Mouse (Mus musculus) MEL (cell line): ENCODE measurements around the gene Bbs7. TPM values are rescaled to one million over a fixed set of nuclear protein-coding genes. Genes with fewer than 3 reads are reported as not detected.

ENCODE experiments used
- DNase-seq: peaks from one replicate; pipeline ENCODE4 v3.0.0; 2011; ENCODE audit warnings: low read depth, low spot score
- H3K27ac ChIP-seq: 2 replicates; pipeline ENCODE4 v1.5.1; 2012; ENCODE audit warnings: low read depth, mild to moderate bottlenecking, control low read depth, low read length, moderate library complexity; ENCODE audit not compliant: control insufficient read depth
- H3K27me3 ChIP-seq, 2 experiments: fragments of 150-350 bp in 1 of 2; sonication (generic) in 1 of 2; 2 replicates each; pipeline ENCODE4 v1.6.1; 2012; ENCODE audit warnings: low read length in 2 of 2, mild to moderate bottlenecking in 2 of 2, improper control_type of control experiment in 1 of 2, moderate library complexity in 1 of 2; ENCODE audit not compliant: insufficient read depth in 2 of 2, control insufficient read depth in 1 of 2
- H3K36me3 ChIP-seq, 2 experiments: 2 replicates each; pipeline ENCODE4 v1.6.1; 2012 to 2014; ENCODE audit warnings: low read length in 2 of 2, improper control_type of control experiment in 1 of 2, inconsistent platforms in 1 of 2, mild to moderate bottlenecking in 1 of 2; ENCODE audit not compliant: insufficient read depth in 2 of 2, control insufficient read depth in 1 of 2
- H3K4me1 ChIP-seq, 2 experiments: fragments of 150-350 bp in 1 of 2; sonication (generic) in 1 of 2; 2 replicates each; pipeline ENCODE4 v1.6.1; 2012; ENCODE audit warnings: low read length in 2 of 2, improper control_type of control experiment in 1 of 2, mild to moderate bottlenecking in 1 of 2; ENCODE audit not compliant: insufficient read depth in 2 of 2, control insufficient read depth in 1 of 2
- H3K4me3 ChIP-seq, 2 experiments: fragments of 150-350 bp in 1 of 2; sonication (generic) in 1 of 2; 2 replicates each; pipeline ENCODE4 v1.5.1; 2012; ENCODE audit warnings: low read depth in 2 of 2, low read length in 2 of 2, mild to moderate bottlenecking in 2 of 2, moderate library complexity in 2 of 2, control low read depth in 1 of 2, improper control_type of control experiment in 1 of 2; ENCODE audit not compliant: control insufficient read depth in 1 of 2, insufficient read depth in 1 of 2
- H3K79me2 ChIP-seq: 2 replicates; pipeline ENCODE4 v1.6.1; 2012; ENCODE audit warnings: mild to moderate bottlenecking, low read length, moderate library complexity; ENCODE audit not compliant: control insufficient read depth, poor library complexity, insufficient read depth
- H3K9ac ChIP-seq: 2 replicates; pipeline ENCODE4 v1.6.1; 2012; ENCODE audit warnings: low read depth, mild to moderate bottlenecking, control low read depth, low read length, moderate library complexity; ENCODE audit not compliant: control insufficient read depth, poor library complexity, severe bottlenecking
- H3K9me3 ChIP-seq: fragments of 150-350 bp; sonication (generic); replicated peaks from 2 replicates; pipeline ENCODE4 v1.6.1; 2012; ENCODE audit warnings: mild to moderate bottlenecking, low read length, improper control_type of control experiment, moderate library complexity; ENCODE audit not compliant: insufficient read depth
- CHD1 ChIP-seq: IDR thresholded peaks from 2 replicates; pipeline ENCODE4 v1.6.1; 2012; ENCODE audit warnings: low read depth, mild to moderate bottlenecking, inconsistent platforms, low read length, improper control_type of control experiment
- E2F4 ChIP-seq: IDR thresholded peaks from 2 replicates; pipeline ENCODE4 v1.6.1; 2011; ENCODE audit warnings: low read depth, low read length, improper control_type of control experiment, borderline replicate concordance
- ELF1 ChIP-seq: IDR thresholded peaks from 2 replicates; pipeline ENCODE4 v1.6.1; 2014; ENCODE audit warnings: low read depth, mild to moderate bottlenecking, inconsistent platforms, low read length, improper control_type of control experiment, moderate library complexity
- ETS1 ChIP-seq: IDR thresholded peaks from 2 replicates; pipeline ENCODE4 v1.6.1; 2012; ENCODE audit warnings: low read depth, mild to moderate bottlenecking, inconsistent platforms, low read length, improper control_type of control experiment, moderate library complexity
- HCFC1 ChIP-seq: IDR thresholded peaks from 2 replicates; pipeline ENCODE4 v1.6.1; 2012; ENCODE audit warnings: low read depth, mild to moderate bottlenecking, inconsistent platforms, low read length, improper control_type of control experiment, moderate library complexity
- JUND ChIP-seq: IDR thresholded peaks from 2 replicates; pipeline ENCODE4 v1.6.1; 2011; ENCODE audit warnings: low read depth, mild to moderate bottlenecking, improper control_type of control experiment, low read length
- MAX ChIP-seq: IDR thresholded peaks from 2 replicates; pipeline ENCODE4 v1.6.1; 2011; ENCODE audit warnings: low read length, improper control_type of control experiment
- MEF2A ChIP-seq: IDR thresholded peaks from 2 replicates; pipeline ENCODE4 v1.6.1; 2014; ENCODE audit warnings: low read depth, mild to moderate bottlenecking, inconsistent platforms, low read length, improper control_type of control experiment; ENCODE audit not compliant: poor library complexity, insufficient replicate concordance, severe bottlenecking; ENCODE audit errors: extremely low read depth
- MXI1 ChIP-seq: IDR thresholded peaks from 2 replicates; pipeline ENCODE4 v1.6.1; 2011; ENCODE audit warnings: mild to moderate bottlenecking, low read depth, low read length, improper control_type of control experiment
- MYC ChIP-seq: IDR thresholded peaks from 2 replicates; pipeline ENCODE4 v1.6.1; 2011; ENCODE audit warnings: low read depth, mild to moderate bottlenecking, low read length, improper control_type of control experiment, moderate library complexity
- NRF1 ChIP-seq: IDR thresholded peaks from 2 replicates; pipeline ENCODE4 v1.6.1; 2014; ENCODE audit warnings: low read depth, mild to moderate bottlenecking, inconsistent platforms, low read length, improper control_type of control experiment, moderate library complexity; ENCODE audit not compliant: poor library complexity, insufficient read depth, severe bottlenecking
- POLR2AphosphoS2 ChIP-seq: IDR thresholded peaks from 2 replicates; pipeline ENCODE4 v1.6.1; 2011; ENCODE audit warnings: low read length, improper control_type of control experiment
- POLR2AphosphoS5 ChIP-seq: IDR thresholded peaks from 2 replicates; pipeline ENCODE4 v1.6.1; 2012; ENCODE audit warnings: low read depth, borderline replicate concordance, mild to moderate bottlenecking, inconsistent platforms, low read length, moderate library complexity, mixed read lengths
- SIN3A ChIP-seq: IDR thresholded peaks from 2 replicates; pipeline ENCODE4 v1.6.1; 2012; ENCODE audit warnings: low read length, improper control_type of control experiment, inconsistent platforms
- SMC3 ChIP-seq: IDR thresholded peaks from 2 replicates; pipeline ENCODE4 v1.6.1; 2011; ENCODE audit warnings: low read depth, low read length, improper control_type of control experiment
- TBP ChIP-seq: IDR thresholded peaks from 2 replicates; pipeline ENCODE4 v1.8.0; 2011; ENCODE audit warnings: low read depth, low read length, improper control_type of control experiment
- UBTF ChIP-seq: IDR thresholded peaks from 2 replicates; pipeline ENCODE4 v1.6.1; 2012; ENCODE audit warnings: low read depth, mild to moderate bottlenecking, inconsistent platforms, low read length, improper control_type of control experiment, moderate library complexity, borderline replicate concordance; ENCODE audit not compliant: insufficient read depth
- USF2 ChIP-seq, 2 experiments: IDR thresholded peaks; 2 replicates each; pipeline ENCODE4 v1.6.1; 2011 to 2012; ENCODE audit warnings: improper control_type of control experiment in 2 of 2, low read length in 2 of 2, borderline replicate concordance in 1 of 2, inconsistent platforms in 1 of 2, low read depth in 1 of 2, mild to moderate bottlenecking in 1 of 2; ENCODE audit not compliant: insufficient read depth in 1 of 2
- ZMIZ1 ChIP-seq: IDR thresholded peaks from 2 replicates; pipeline ENCODE4 v1.6.1; 2012; ENCODE audit warnings: low read depth, mild to moderate bottlenecking, inconsistent platforms, low read length, improper control_type of control experiment, moderate library complexity
- polyA plus RNA-seq, 2 experiments: library from polyadenylated mRNA; stranded (reverse) in 1 of 2; unstranded in 1 of 2; fragments of >175 nt in 1 of 2; fragments of >200 nt in 1 of 2; gene quantifications; 2 replicates each; pipeline versions ENCODE4 v1.2.1 to v1.2.4; 2012; ENCODE audit warnings: low replicate concordance in 2 of 2, low read depth in 1 of 2; ENCODE audit not compliant: insufficient read length in 2 of 2, insufficient read depth in 1 of 2, missing spikeins in 1 of 2
- total RNA-seq: library from RNA; depleted of rRNA; stranded (reverse); fragments of 300-350 nt; gene quantifications from 2 replicates; pipeline ENCODE4 v1.2.3, GENCODE M21; 2012

Gene Bbs7
- total and polyA plus RNA-seq, 3 experiments = not detected

GRCm38 (mm10) chr3:36571827-36572378 lies 41.4 kb downstream of the Bbs7 start, which contains the start of gene Ccna2 (continued):
- TF ChIP-seq E2F4 (peak; percentile 81; the same call in 1 of the 2 replicates), HCFC1 (peak; percentile 88), TBP (peak; percentile 57; the same call in 1 of the 2 replicates), ELF1 (peak; percentile 8; the same call in 1 of the 2 replicates), SMC3 (peak; percentile 57), CHD1 (no peak), SIN3A (peak; percentile 96; the same call in 1 of the 2 replicates), MEF2A (no peak)

- H3K79me2 ChIP-seq = peaks cover 22% of the 10 kb centered on the region
- H3K27ac ChIP-seq = peak overlapping the region; percentile 56
- H3K36me3 ChIP-seq = peaks cover 18 to 19% of the 10 kb centered on the region in 2 experiments
- TF ChIP-seq MYC = no peak
- TF ChIP-seq JUND = no peak
- TF ChIP-seq UBTF = 0 out of 2 replicates have a peak, but pooled peaks have one; percentile 7
- no peak for TF ChIP-seq SIN3A
- no peak for TF ChIP-seq NRF1
- TF ChIP-seq USF2 (IDR thresholded peaks at IDR 0.05; ENCODE audit: borderline replicate concordance in 1 of 2, insufficient read depth in 1 of 2, low read depth in 1 of 2, low read length in 2 of 2) = no peak
- peak overlapping the region; percentile 95 to 98 for H3K4me3 ChIP-seq
- DNase-seq = no peak
- peaks cover 0 to 5% of the 10 kb centered on the region in 2 experiments; a peak in 2 of 4 replicates for H3K4me1 ChIP-seq
- H3K27me3 ChIP-seq = peaks cover 1 to 2% of the 10 kb centered on the region in 2 experiments; a peak in 3 of 4 replicates
- H3K9me3 ChIP-seq = no peaks in the 10 kb centered on the region
- H3K9ac ChIP-seq = peak overlapping the region; percentile 91
Measured at GRCm38 (mm10) chr3:36571361-36571826, 41.9 kb downstream of the Bbs7 start.

GRCm38 (mm10) chr3:36569836-36570235 lies 43.4 kb downstream of the Bbs7 start:
- Histone ChIP-seq H3K27ac (no peak overlapping the region), H3K27me3 (no peaks in the 10 kb centered on the region; a peak in 1 of 4 replicates), H3K79me2 (peaks cover 22% of the 10 kb centered on the region), H3K4me1 (peaks cover 0 to 5% of the 10 kb centered on the region in 2 experiments; a peak in 2 of 4 replicates), H3K9me3 (no peaks in the 10 kb centered on the region), H3K36me3 (peaks cover 18 to 19% of the 10 kb centered on the region in 2 experiments), H3K4me3 (peak overlapping the region in 1 of 2 experiments; percentile 1; a peak in 2 of 4 replicates), H3K9ac (no peak overlapping the region; the same call in 1 of the 2 replicates)
- peak; percentile 58 for DNase-seq
- TF ChIP-seq POLR2AphosphoS2 = no peak
- 0 out of 2 replicates have a peak, but pooled peaks have one; percentile 19 for TF ChIP-seq ETS1
- TF ChIP-seq POLR2AphosphoS5 = no peak
- no peak for TF ChIP-seq TBP
- TF ChIP-seq ZMIZ1 = no peak
- TF ChIP-seq MXI1 = peak; percentile 74
- peak; percentile 40; the same call in 1 of the 2 replicates for TF ChIP-seq MAX
- peak; percentile 75 for TF ChIP-seq SIN3A
